Mouse (Mus musculus) testis, adult 2 months (tissue): ENCODE results near the gene Prdm8.

Source experiments
- CTCF ChIP-seq: fragments of 200-500 bp; IDR thresholded peaks from 2 replicates; pipeline ENCODE4 v1.5.1; 2012; ENCODE audit warnings: low read depth, mild to moderate bottlenecking, inconsistent platforms, low read length, moderate library complexity; ENCODE audit not compliant: control insufficient read depth, insufficient read depth, insufficient replicate concordance
- POLR2A ChIP-seq: fragments of 200-500 bp; IDR thresholded peaks from 2 replicates; pipeline ENCODE4 v1.6.1; 2012; ENCODE audit warnings: low read depth, mild to moderate bottlenecking, inconsistent platforms, low read length, moderate library complexity; ENCODE audit not compliant: control insufficient read depth

DNA sequence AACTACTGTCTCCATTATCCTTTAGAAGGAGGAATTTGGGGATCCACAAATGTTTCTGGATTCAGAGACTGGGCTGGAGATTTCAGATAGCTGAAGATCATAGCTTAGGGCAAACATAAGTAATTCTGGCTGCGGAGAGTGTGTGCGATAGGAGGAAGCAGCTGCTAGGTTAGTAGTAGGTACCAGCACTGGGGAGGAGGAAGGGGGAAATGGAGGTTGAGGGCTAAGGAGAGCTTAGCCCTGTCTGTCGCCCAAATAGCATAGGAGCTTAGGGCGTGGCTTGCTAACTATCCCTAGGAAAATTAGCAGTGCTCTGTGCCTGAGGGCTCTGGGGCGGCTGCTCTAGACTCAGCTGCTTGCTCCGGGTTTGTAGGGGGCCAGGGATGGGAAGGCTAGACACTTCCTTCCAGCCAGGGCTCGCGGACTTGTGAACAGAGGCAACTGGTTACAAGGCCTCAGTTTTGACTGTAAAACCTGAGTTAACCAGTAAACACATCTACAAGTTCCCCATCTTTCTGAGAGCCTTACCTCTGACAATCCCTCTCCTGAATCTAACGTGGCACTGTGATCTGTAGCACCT, 4.7 kb downstream of the Prdm8 start:
- TF ChIP-seq POLR2A (no peak), CTCF (no peak)
